Mouse (Mus musculus) monocyte, adult 5-6 weeks (primary cell): ENCODE data around the gene Phactr2. TPM values are rescaled to one million over a fixed set of nuclear protein-coding genes. Genes with fewer than 3 reads are reported as not detected.

ENCODE experiments used
- total RNA-seq: library from RNA; stranded (forward); fragments of 200-1000, 200-491, 200-594 nt; gene quantifications from 3 replicates; pipeline ENCODE4 v1.2.3, GENCODE M21; 2017

Phactr2 gene
- total RNA-seq, 1 experiment from 2014 or later: 15.6 TPM

Other genes with a start within 250 kb of the Phactr2 start
- gene Fuca2, start 25.1 kb upstream of the Phactr2 start, total RNA-seq: 88.9 to 95.9 TPM (median 92.9 TPM) in 3 replicates
- gene Adat2, start 78.5 kb upstream of the Phactr2 start, total RNA-seq: 1.6 to 2.9 TPM (median 1.7 TPM) in 3 replicates
- 18.2 to 27.8 TPM (median 21.1 TPM) in 3 replicates for gene Pex3, start 78.7 kb upstream of the Phactr2 start, total RNA-seq